Mouse (Mus musculus): ENCODE data around the gene Gm10563. TPM values are rescaled to one million over a fixed set of nuclear protein-coding genes. Genes with fewer than 3 reads are reported as not detected.

Gene Gm10563
- polyA plus RNA-seq, 1 experiment from 2014 or later = not detected

DNA sequence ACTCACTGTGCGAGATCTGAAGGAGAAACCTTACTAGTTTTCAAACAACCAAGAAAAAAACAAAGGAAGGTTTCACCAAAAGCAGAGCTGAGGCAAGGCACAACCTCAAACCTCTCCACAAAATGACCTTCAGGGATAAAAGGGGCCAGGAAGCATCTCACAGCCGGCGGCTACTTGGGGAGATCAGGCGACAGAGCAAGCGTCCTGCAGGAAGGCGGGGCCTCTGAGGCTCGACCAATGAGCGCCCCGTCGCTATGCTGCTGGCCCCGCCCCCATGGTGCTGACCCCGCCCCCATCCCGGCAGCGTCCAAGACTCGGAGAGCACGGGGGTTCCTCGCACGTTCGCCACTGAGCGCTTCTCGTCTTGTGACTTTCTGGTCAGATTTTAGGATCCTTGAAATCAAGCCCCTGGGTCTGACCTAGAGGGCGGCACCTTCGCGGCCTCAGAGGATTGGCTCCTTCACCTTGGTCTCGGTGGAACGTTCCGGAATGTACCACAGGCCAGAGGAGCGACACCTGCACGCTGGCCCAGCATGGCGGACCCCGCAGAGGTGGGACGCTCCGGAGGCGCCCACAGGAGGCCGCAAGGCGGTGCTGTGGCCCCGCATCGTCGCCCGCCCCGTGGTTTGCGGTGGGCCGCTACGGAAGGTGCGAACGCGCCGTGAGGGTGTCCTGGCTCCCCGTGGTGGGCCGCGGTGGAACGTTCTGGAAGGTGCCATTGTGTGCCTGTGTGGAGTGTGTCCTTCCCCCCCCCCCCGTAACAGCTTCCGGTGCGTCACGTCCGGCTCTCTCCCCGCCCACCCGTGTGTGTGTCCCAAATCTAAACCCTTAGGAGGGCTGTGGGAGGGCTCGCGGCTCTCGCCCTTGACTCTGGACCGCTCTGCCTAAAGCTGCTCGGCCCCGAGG, 43.9 kb downstream of the Gm10563 start, which contains the start of gene Slc35e2:
Gene Slc35e2, plus strand, starts transcription at position 326 of the 906 bp plus-strand sequence.
- Histone ChIP-seq H3K9me3 (no peaks in the 10 kb centered on the region), H3K4me3 (peak within 1 kb of the TSS; percentile 86), H3K27ac (peak within 1 kb of the TSS; percentile 100), H3K4me1 (peaks cover 6% of the 10 kb centered on the region; the same call in 1 of the 2 replicates), H3K36me3 (peaks cover 28% of the 10 kb centered on the region), H3K27me3 (ENCODE audit: insufficient read depth, poor library complexity, severe bottlenecking) (no peaks in the 10 kb centered on the region)
- peak; percentile 97 for DNase-seq (ENCODE audit: low spot score)
- under 1% methylated on average over 64 of the region's 65 CpGs for WGBS

DNA sequence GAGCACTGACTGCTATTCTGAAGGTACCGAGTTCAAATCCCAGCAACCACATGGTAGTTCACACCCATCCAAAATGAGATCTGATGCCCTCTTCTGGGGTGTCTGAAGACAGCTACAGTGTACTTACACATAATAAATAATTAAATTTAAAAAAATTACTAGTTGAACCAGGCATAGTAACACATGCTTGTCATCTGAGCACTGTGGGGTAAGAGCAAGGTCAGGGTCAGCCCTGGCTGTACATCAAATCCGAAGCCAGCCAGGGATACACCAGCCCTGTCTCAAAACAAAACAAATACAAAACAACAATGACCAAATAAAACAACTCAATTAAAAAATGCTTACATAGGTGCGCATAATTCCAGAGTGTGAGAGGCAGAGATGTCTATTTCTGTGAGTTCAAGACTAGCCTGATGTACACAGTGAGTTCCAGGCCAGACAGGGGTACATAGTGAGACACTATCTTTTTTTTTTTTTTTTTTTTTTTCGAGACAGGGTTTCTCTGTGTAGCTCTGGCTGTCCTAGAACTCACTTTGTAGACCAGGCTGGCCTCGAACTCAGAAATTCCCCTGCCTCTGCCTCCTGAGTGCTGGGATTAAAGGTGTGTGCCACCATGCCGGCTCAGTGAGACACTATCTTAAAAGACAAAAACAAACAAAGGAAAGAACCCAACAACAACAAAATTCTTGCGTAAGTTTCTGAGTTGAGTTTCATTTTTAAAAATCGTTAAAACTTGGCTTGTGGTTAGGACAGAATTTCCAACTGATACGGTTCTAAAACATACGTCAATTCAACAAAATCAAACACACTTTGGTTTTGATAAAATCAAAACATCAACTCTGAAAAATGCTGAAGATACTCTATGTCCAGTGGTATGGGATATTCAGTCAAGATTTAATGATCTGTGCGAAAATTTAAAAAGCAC, 45.0 kb downstream of the Gm10563 start:
- DNase-seq (ENCODE audit: low spot score) = no peak
- no peaks in the 10 kb centered on the region for H3K27me3 ChIP-seq (ENCODE audit: insufficient read depth, poor library complexity, severe bottlenecking)
- H3K9me3 ChIP-seq = no peaks in the 10 kb centered on the region
- H3K4me3 ChIP-seq = peak overlapping the region; percentile 86
- H3K36me3 ChIP-seq = peaks cover 20% of the 10 kb centered on the region
- WGBS = 84% methylated on average over 11 of the region's 11 CpGs
- H3K27ac ChIP-seq = peak overlapping the region; percentile 100
- peaks cover 6% of the 10 kb centered on the region; the same call in 1 of the 2 replicates for H3K4me1 ChIP-seq

DNA sequence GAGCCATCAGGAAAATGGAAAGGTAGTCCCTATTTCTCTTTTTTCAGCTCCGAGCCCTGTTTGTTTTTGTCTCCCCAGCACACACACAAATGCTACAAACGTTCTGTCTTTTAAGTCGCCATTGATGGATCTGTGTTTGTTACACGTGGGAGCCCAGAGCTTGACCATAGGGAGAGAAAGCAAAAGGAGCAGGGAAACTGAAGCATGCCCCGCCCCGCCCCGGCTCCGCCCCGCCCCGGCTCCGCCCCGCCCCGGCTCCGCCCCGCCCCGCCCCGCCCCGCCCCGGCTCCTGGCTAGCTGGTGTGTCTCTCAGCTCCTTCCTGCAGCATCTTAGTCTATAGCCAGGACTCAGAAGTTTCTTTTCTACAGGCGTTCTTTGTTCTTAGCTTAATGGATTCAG, 46.7 kb downstream of the Gm10563 start:
- no peak overlapping the region for H3K4me3 ChIP-seq
- no peaks in the 10 kb centered on the region for H3K27me3 ChIP-seq (ENCODE audit: insufficient read depth, poor library complexity, severe bottlenecking)
- no peaks in the 10 kb centered on the region for H3K9me3 ChIP-seq
- H3K4me1 ChIP-seq = peaks cover 6% of the 10 kb centered on the region; the same call in 1 of the 2 replicates
- H3K36me3 ChIP-seq = peaks cover 5% of the 10 kb centered on the region; the same call in 1 of the 2 replicates
- DNase-seq (ENCODE audit: low spot score) = no peak
- WGBS = 14% methylated on average over 20 of the region's 20 CpGs
- H3K27ac ChIP-seq = no peak overlapping the region

GRCm38 (mm10) chr4:155596606-155597005, 48.6 kb downstream of the Gm10563 start:
- no peak overlapping the region for H3K27ac ChIP-seq
- H3K27me3 ChIP-seq (ENCODE audit: insufficient read depth, poor library complexity, severe bottlenecking) = no peaks in the 10 kb centered on the region
- no peak for DNase-seq (ENCODE audit: low spot score)
- 82% methylated on average over 5 of the region's 5 CpGs for WGBS
- H3K4me1 ChIP-seq = no peaks in the 10 kb centered on the region
- H3K36me3 ChIP-seq = no peaks in the 10 kb centered on the region
- H3K4me3 ChIP-seq = no peak overlapping the region
- H3K9me3 ChIP-seq = no peaks in the 10 kb centered on the region

GRCm38 (mm10) chr4:155595777-155596176, 49.4 kb downstream of the Gm10563 start:
- DNase-seq (ENCODE audit: low spot score) = no peak
- Histone ChIP-seq H3K9me3 (no peaks in the 10 kb centered on the region), H3K27me3 (ENCODE audit: insufficient read depth, poor library complexity, severe bottlenecking) (no peaks in the 10 kb centered on the region), H3K27ac (no peak overlapping the region), H3K4me1 (no peaks in the 10 kb centered on the region), H3K36me3 (peaks cover 5% of the 10 kb centered on the region; the same call in 1 of the 2 replicates), H3K4me3 (no peak overlapping the region)
- 84% methylated on average over 3 of the region's 3 CpGs for WGBS

- Histone ChIP-seq H3K4me1 (no peaks in the 10 kb centered on the region), H3K9me3 (no peaks in the 10 kb centered on the region), H3K36me3 (peaks cover 24% of the 10 kb centered on the region), H3K4me3 (no peak overlapping the region), H3K27ac (no peak overlapping the region), H3K27me3 (ENCODE audit: insufficient read depth, poor library complexity, severe bottlenecking) (no peaks in the 10 kb centered on the region)
- no peak for DNase-seq (ENCODE audit: low spot score)
- 78% methylated on average over 1 of the region's 1 CpGs for WGBS
These were observed 51.4 kb downstream of the Gm10563 start for GRCm38 (mm10) chr4:155593780-155594179.

DNA sequence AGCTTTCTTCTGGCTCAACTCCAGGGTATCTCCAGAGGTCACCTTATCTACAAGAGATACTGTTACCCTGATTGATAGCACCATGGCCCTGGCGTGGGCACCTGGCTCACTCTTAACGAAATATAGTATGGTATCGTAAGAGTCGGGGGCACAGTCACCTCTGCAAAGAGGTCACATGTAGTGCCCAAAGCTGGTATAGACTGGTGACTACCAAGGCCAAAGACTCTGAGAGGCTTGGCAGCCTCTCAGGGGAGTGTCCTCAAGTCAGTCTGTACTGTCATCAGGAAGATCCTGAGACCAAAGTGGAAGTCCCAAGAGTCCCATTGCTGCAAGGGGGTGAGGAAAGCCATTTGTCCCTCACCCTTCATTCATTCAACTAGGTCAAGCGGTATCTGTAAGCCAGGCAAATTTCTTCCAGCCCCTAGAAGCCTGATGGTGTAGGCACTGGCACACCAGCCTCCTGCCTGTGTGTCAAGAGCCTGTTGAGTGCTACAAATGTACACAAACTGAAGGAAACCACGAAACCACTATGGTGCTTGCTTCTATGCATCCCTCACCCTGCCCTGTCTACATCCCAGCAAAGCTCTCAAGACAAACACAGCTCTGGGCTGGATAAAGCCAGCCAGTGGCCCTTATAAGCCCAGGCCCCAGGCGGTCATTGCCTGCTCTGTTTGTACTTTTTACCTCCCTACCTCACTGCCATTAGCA, 54.0 kb downstream of the Gm10563 start:
- WGBS = 67% methylated on average over 7 of the region's 7 CpGs
- Histone ChIP-seq H3K4me1 (no peaks in the 10 kb centered on the region), H3K4me3 (no peak overlapping the region), H3K27me3 (ENCODE audit: insufficient read depth, poor library complexity, severe bottlenecking) (no peaks in the 10 kb centered on the region), H3K27ac (no peak overlapping the region), H3K9me3 (no peaks in the 10 kb centered on the region), H3K36me3 (peaks cover 49% of the 10 kb centered on the region)
- no peak for DNase-seq (ENCODE audit: low spot score)

DNA sequence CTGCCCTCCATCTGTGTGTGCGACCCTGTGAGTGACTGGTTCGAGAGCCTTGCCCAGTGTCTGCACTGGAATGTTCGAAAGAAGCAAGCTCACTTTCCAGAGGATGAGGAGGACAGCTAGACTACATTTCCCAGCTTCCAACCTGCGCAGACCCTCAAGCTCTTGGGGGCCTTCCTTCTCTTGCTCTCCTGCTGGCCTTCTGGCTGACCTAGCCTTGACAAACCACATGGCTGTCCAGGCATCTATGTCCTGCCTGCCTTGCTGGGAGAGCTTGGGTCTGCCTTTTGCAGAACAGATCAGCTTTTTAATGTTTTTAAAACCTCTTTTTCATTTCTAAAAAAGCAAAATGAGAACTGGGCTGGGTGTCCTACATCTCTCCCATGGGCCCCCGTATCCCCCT, 55.9 kb downstream of the Gm10563 start:
- H3K4me1 ChIP-seq = no peaks in the 10 kb centered on the region
- H3K36me3 ChIP-seq = peaks cover 67% of the 10 kb centered on the region
- WGBS = 90% methylated on average over 5 of the region's 5 CpGs
- H3K27ac ChIP-seq = no peak overlapping the region
- no peaks in the 10 kb centered on the region for H3K9me3 ChIP-seq
- no peaks in the 10 kb centered on the region for H3K27me3 ChIP-seq (ENCODE audit: insufficient read depth, poor library complexity, severe bottlenecking)
- H3K4me3 ChIP-seq = no peak overlapping the region
- no peak for DNase-seq (ENCODE audit: low spot score)

GRCm38 (mm10) chr4:155582279-155582905, 62.8 kb downstream of the Gm10563 start:
- no peaks in the 10 kb centered on the region for H3K9me3 ChIP-seq
- no peak overlapping the region for H3K27ac ChIP-seq
- H3K36me3 ChIP-seq = peaks cover 78% of the 10 kb centered on the region
- H3K4me3 ChIP-seq = no peak overlapping the region
- H3K27me3 ChIP-seq (ENCODE audit: insufficient read depth, poor library complexity, severe bottlenecking) = no peaks in the 10 kb centered on the region
- WGBS = 90% methylated on average over 6 of the region's 6 CpGs
- H3K4me1 ChIP-seq = no peaks in the 10 kb centered on the region
- DNase-seq (ENCODE audit: low spot score) = no peak

GRCm38 (mm10) chr4:155580420-155580819, 64.8 kb downstream of the Gm10563 start:
- H3K4me1 ChIP-seq = no peaks in the 10 kb centered on the region
- H3K36me3 ChIP-seq = peaks cover 65% of the 10 kb centered on the region
- WGBS = 42% methylated on average over 1 of the region's 1 CpGs

DNA sequence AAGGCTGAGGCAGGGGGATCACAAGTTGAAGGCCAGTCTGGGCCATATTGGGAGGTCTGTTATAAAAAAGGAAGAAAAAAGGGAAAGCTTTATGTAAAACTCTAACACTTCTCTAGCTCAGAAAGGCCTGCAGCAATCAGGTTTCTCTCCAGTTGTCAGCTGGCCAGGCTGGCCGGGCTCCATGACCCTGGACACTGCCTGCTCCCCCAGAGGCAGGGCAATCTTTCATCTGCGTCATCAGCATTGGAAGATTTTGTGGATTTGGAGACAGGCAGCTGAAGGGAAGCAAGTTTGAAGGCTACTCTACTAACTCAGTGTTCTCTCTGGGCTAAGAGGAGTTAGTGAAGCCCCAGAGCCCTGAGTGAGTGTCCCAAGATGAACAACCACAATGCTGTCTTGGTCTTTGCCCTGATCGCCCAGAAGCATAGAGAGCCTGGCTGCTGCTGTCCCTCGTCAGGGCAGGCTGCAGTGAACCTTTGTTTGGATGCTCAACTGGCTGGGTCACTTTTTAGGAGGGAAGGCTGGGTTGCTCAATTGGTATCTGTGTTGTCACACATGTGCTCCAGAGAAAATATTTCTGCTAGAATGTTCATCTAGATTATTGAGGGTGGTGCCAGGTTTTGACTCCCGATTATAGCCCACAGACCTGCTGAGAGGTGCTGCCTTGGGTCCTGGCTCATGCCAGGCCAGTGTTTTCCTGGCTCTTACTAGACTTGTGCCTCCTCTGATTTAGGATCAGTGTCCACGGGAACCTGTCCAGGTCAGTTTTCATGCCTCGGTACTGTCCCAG, 66.7 kb downstream of the Gm10563 start:
- Histone ChIP-seq H3K9me3 (no peaks in the 10 kb centered on the region), H3K27me3 (ENCODE audit: insufficient read depth, poor library complexity, severe bottlenecking) (no peaks in the 10 kb centered on the region), H3K27ac (no peak overlapping the region), H3K36me3 (peaks cover 46% of the 10 kb centered on the region), H3K4me1 (no peaks in the 10 kb centered on the region; the same call in 1 of the 2 replicates), H3K4me3 (no peak overlapping the region)
- WGBS = 80% methylated on average over 7 of the region's 7 CpGs
- no peak for DNase-seq (ENCODE audit: low spot score)

More at GRCm38 (mm10) chr4:155580420-155580819, 64.8 kb downstream of the Gm10563 start:
- Histone ChIP-seq H3K27ac (no peak overlapping the region), H3K27me3 (ENCODE audit: insufficient read depth, poor library complexity, severe bottlenecking) (no peaks in the 10 kb centered on the region), H3K9me3 (no peaks in the 10 kb centered on the region), H3K4me3 (no peak overlapping the region)
- DNase-seq (ENCODE audit: low spot score) = no peak
